Mouse (Mus musculus) embryonic fibroblast, embryonic 13.5 days (primary cell): ENCODE measurements around the gene Olfr373. TPM values are rescaled to one million over a fixed set of nuclear protein-coding genes. Genes with fewer than 3 reads are reported as not detected.

Experiments
- H3K27ac ChIP-seq: 2 replicates; pipeline ENCODE4 v1.5.1; 2012; ENCODE audit warnings: low read length, control low read depth, inconsistent platforms; ENCODE audit not compliant: insufficient read depth
- H3K4me1 ChIP-seq: 2 replicates; pipeline ENCODE4 v1.6.1; 2011; ENCODE audit warnings: low read length; ENCODE audit not compliant: control insufficient read depth, insufficient read depth
- H3K4me3 ChIP-seq: 2 replicates; pipeline ENCODE4 v1.5.1; 2011; ENCODE audit warnings: mild to moderate bottlenecking, control low read depth, low read length; ENCODE audit not compliant: insufficient read depth
- CTCF ChIP-seq: IDR thresholded peaks from 2 replicates; pipeline ENCODE4 v1.5.1; 2011; ENCODE audit warnings: mild to moderate bottlenecking, control low read depth, low read length, moderate library complexity, borderline replicate concordance; ENCODE audit not compliant: insufficient read depth
- POLR2A ChIP-seq: IDR thresholded peaks from 2 replicates; pipeline ENCODE4 v1.6.1; 2011; ENCODE audit warnings: low read depth, mild to moderate bottlenecking, control low read depth, low read length, moderate library complexity
- polyA plus RNA-seq: library from polyadenylated mRNA; stranded (reverse); fragments of >200 nt; gene quantifications from 2 replicates; pipeline ENCODE4 v1.2.4, GENCODE M21; 2011; ENCODE audit warnings: low read depth; ENCODE audit not compliant: missing spikeins, insufficient read length

Olfr373 gene
- polyA plus RNA-seq, 1 experiment: not detected

DNA sequence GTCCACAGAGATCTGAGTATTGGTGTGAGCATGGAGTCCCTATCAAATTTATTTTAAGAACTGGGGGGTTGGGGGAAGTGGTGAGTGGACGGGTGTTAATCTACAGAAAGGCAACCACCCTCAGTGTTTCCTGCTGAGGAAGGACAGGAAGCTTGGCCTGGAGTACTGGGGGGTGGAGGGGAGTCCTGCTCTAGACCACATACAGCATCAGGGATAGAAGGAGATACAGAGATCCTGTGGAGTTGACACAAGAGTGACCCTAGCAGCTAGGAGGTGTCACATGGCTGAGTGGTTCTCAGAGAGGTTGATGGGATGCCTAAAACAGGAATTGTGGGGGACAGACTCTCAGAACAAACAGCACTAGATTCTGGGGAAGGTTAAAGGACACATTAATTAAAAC lies 50.5 kb downstream of the Olfr373 start:
- peaks cover 6% of the 10 kb centered on the region for H3K4me1 ChIP-seq
- H3K4me3 ChIP-seq: no peak overlapping the region
- no peak overlapping the region for H3K27ac ChIP-seq
- TF ChIP-seq CTCF (no peak), POLR2A (no peak)

- Histone ChIP-seq H3K4me3 (peak within 1 kb of the TSS; percentile 86), H3K27ac (peak within 1 kb of the TSS; percentile 99), H3K4me1 (peaks cover 11% of the 10 kb centered on the region)
- TF ChIP-seq POLR2A (peak; percentile 85), CTCF (no peak)
Observed at GRCm38 (mm10) chr8:72134756-72135445, 51.9 kb downstream of the Olfr373 start, which contains the start of gene Tpm4. TSS of gene Tpm4 (plus strand) at chr8:72134975.

DNA sequence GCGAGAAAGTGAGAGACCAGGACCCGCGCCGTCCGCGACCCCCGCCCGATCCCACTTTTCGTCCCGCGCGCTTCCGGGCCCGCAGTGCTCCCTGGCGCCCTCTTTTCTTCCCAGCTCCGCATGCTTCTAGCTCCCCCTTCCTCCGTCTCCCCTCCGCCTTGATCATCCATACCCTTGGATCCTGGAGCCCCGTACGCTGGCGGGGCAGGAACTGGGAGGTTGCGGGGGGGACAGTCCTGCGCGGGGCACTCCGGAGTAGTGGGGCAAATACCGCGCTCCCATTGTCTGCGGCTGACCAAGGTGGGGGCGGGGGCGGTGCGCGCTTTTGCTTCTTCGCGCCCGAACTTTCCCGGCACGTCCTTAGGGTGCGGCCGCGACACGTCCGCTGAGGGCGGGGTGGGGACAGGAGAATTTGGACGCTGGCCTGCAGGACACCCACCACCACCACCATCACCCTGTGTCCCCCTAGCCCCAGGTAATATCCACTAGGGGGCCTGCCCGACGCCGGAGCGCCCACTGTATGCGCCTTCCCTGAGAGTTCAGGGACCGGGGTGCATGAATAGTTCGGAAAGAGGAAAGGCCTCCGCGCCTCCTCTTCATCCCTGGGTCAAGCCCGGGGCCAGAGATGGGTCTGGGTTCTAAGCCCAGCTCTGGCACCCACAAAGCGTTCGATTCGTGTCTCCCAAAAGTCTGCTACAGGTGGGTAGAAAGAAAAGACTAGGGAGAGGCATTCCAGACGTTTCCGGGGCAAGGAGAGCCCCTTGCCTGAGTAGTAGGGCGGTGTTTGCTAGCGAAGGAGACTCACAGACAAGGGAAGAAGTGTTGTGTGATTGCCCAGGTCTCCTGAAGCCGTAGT lies 52.7 kb downstream of the Olfr373 start:
- peaks cover 11% of the 10 kb centered on the region for H3K4me1 ChIP-seq
- H3K4me3 ChIP-seq: peak overlapping the region; percentile 86
- peak overlapping the region; percentile 99 for H3K27ac ChIP-seq
- no peak for TF ChIP-seq CTCF
- no peak; the same call in 1 of the 2 replicates for TF ChIP-seq POLR2A

DNA sequence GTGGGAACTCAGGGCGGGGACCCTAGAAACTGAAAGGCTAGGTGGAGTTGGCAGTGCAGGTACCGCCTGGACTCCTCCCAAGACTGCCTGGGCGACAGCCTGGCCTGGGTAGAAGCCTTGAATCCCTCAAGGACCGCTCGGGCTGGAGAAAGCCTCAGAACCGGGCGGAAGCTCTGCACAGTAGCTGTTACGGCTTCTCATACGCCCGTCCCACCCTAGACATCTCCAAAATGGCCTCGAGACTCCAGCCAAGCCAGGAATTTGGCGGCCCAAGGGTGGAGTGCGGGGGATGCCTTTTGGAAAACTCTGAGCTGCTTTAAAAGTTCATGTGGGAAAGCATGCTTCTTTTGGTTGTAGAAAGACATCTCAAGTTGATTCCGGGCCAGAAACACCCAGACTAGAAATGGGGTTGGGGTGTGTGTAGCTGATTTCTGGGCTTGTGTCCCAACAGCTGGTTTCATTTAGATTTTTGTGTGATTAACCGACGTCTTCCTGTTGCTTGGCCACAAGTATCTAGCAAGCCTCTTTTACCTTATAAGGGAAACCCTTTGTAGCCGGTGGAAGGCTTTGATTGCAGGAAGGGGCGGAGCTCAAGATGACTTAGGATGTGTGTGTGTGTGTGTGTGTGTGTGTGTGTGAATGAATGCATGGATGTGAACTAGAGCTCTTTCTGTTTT lies 53.5 kb downstream of the Olfr373 start:
- TF ChIP-seq POLR2A (peak; percentile 72), CTCF (no peak)
- Histone ChIP-seq H3K4me3 (peak overlapping the region; percentile 86), H3K27ac (peak overlapping the region; percentile 99), H3K4me1 (peaks cover 13% of the 10 kb centered on the region)

- Histone ChIP-seq H3K4me3 (peak overlapping the region; percentile 52), H3K27ac (peak overlapping the region; percentile 98), H3K4me1 (peaks cover 15% of the 10 kb centered on the region)
- TF ChIP-seq POLR2A (no peak), CTCF (no peak)
Observed at GRCm38 (mm10) chr8:72137431-72137830, 54.5 kb downstream of the Olfr373 start.

DNA sequence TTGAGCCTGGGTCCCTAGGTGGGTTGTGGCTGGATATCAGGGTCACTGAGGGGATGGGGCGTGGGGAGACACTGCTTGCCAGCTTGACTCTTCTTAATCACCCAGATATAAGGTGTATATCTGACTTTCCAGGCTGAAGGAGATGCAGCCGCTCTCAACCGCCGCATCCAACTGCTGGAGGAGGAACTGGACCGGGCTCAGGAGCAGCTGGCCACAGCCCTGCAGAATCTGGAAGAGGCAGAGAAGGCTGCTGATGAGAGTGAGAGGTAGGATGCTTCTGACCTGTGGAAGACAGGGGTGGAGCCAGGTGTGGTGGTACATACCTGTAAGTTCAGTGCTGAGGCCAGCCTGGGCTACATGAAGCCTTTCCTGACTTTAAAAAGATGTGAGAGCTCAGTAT lies 55.5 kb downstream of the Olfr373 start:
- peaks cover 21% of the 10 kb centered on the region for H3K4me1 ChIP-seq
- TF ChIP-seq CTCF: no peak
- 0 out of 2 replicates have a peak, but pooled peaks have one; percentile 5 for TF ChIP-seq POLR2A
- H3K27ac ChIP-seq: peak overlapping the region; percentile 98; the same call in 1 of the 2 replicates
- H3K4me3 ChIP-seq: no peak overlapping the region

DNA sequence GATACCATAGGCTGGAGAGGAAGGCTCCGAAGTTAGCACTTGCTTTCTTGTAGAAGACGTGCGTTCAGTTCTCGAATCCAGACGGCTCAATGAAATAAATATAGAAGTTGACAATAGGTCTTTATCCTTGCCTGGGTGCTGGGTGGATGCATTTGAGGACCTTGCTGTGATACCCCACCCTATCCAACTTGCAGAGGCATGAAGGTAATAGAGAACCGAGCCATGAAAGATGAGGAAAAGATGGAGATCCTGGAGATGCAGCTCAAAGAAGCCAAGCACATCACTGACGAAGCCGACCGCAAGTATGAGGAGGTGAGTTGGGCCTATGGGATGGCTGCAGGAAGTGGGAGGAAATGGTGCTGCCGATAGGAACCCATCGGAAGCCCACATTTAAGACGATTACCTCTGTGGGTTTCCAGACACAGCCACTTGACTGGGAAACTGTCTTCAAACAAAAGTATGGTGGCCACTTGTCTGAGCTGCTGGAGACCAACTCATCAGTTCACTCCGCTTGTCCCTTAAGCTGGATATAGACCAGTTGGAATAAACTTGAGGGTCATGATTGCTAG lies 60.4 kb downstream of the Olfr373 start:
- Histone ChIP-seq H3K4me3 (no peak overlapping the region), H3K27ac (peak overlapping the region; percentile 99), H3K4me1 (peaks cover 45% of the 10 kb centered on the region)
- TF ChIP-seq CTCF (no peak), POLR2A (no peak)

DNA sequence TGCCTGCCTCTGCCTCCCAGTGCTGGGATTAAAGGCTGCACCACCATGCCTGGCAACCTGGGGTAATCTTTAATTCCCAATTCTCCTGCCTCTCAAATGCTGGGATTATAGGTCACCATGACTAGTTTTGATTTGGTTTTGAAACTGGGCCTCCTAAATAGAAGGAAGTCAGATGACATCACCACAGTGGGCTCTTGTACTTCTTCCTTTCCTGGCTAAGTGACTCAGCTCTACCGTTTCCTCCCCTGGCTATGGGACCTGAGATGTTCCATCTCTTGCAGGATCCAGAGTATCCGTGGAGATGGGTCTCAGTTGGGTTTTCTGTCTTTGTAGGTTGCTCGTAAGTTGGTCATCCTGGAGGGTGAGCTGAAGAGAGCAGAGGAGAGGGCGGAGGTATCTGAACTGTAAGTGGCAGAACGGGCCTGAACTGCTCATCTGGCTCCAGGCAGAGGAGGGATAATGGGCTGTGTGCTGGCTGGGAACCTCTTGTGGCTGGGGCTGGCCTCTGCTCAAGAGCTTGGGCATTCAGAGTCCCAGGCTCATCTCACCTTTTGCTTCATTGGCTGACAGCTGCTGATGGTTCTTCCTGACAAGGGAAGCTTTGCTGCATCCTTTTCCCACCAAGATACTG lies 61.5 kb downstream of the Olfr373 start:
- Histone ChIP-seq H3K4me1 (peaks cover 46% of the 10 kb centered on the region), H3K27ac (peak overlapping the region; percentile 99), H3K4me3 (no peak overlapping the region)
- no peak for TF ChIP-seq CTCF
- no peak for TF ChIP-seq POLR2A

DNA sequence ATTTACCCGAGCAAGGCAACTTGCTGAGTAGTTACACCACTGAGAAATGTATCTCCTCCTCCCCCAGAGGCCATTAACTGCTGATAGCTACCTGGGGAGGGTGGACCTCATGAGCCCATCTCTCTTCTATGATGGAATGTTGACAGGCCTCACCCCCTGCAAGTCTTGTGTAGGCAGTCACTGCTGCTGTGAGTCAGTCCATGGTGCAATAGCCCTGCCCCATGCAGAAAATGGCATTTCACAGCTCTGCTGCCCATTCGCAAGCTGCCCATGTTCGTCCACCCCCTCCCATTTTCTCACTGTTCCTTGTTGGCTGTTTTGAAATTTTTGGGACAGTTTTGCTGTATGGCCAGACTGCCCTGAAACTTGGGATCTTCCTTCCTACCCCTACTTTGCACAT lies 62.5 kb downstream of the Olfr373 start:
- H3K27ac ChIP-seq: peak overlapping the region; percentile 99
- no peak overlapping the region for H3K4me3 ChIP-seq
- TF ChIP-seq CTCF: no peak
- no peak for TF ChIP-seq POLR2A
- H3K4me1 ChIP-seq: peaks cover 47% of the 10 kb centered on the region
